Mouse (Mus musculus) liver, embryonic 11.5 days (tissue): Measurements from ENCODE around the gene Gsdme. TPM values are rescaled to one million over a fixed set of nuclear protein-coding genes. Genes with fewer than 3 reads are reported as not detected.

ENCODE experiments used
- ATAC-seq: fragments of 200-750 bp; cut with Nextera tagmentation; replicated peaks from 2 replicates; pipeline ENCODE4 v1.8.0; 2017; ENCODE audit warnings: moderate number of reproducible peaks, mild to moderate bottlenecking, moderate TSS enrichment, moderate library complexity; ENCODE audit not compliant: low FRiP score
- DNase-seq: peaks from one replicate; pipeline ENCODE4 v3.0.0-alpha.2; 2017; ENCODE audit warnings: low spot score
- H3K27ac ChIP-seq: fragments of 300-500 bp; sonication (generic); 2 replicates; pipeline ENCODE4 v1.5.1; 2014; ENCODE audit warnings: mild to moderate bottlenecking, low read depth, low read length, control low read depth
- H3K27me3 ChIP-seq: fragments of 300-500 bp; sonication (generic); replicated peaks from 2 replicates; pipeline ENCODE4 v1.6.1; 2014; ENCODE audit warnings: low read length, mixed read lengths; ENCODE audit not compliant: control insufficient read depth, insufficient read depth
- H3K36me3 ChIP-seq: fragments of 300-500 bp; sonication (generic); 2 replicates; pipeline ENCODE4 v1.6.1; 2014; ENCODE audit warnings: mild to moderate bottlenecking, low read length, moderate library complexity, mixed read lengths; ENCODE audit not compliant: control insufficient read depth, insufficient read depth
- H3K4me1 ChIP-seq: fragments of 300-500 bp; sonication (generic); replicated peaks from 2 replicates; pipeline ENCODE4 v1.6.1; 2014; ENCODE audit warnings: low read length, mixed read lengths; ENCODE audit not compliant: control insufficient read depth, insufficient read depth
- H3K4me2 ChIP-seq: fragments of 300-500 bp; sonication (generic); 2 replicates; pipeline ENCODE4 v1.6.1; 2014; ENCODE audit warnings: mild to moderate bottlenecking, control low read depth, moderate library complexity
- H3K4me3 ChIP-seq: fragments of 300-500 bp; sonication (generic); 2 replicates; pipeline ENCODE4 v1.5.1; 2014; ENCODE audit warnings: low read depth, low read length, control low read depth
- H3K9ac ChIP-seq: fragments of 300-500 bp; sonication (generic); 2 replicates; pipeline ENCODE4 v1.6.1; 2014; ENCODE audit warnings: low read depth, low read length, control low read depth
- H3K9me3 ChIP-seq: fragments of 300-500 bp; sonication (generic); 2 replicates; pipeline ENCODE4 v1.6.1; 2016; ENCODE audit warnings: low read length, inconsistent platforms, mixed read lengths; ENCODE audit not compliant: control insufficient read depth
- WGBS: fragments of 180-500 bp; shearing (Covaris S2); extraction: QIAGEN DNeasy Blood & Tissue Kit; methylation state at CpG from one replicate; pipeline ENCODE4 v1.1.7; 2014; 5-methylcytosine and 5-hydroxymethylcytosine counted together
- polyA plus RNA-seq: library from polyadenylated mRNA; unstranded; fragments of >200 nt; fragmentation: Nextera tagmentation; extraction: Ambion mirVana; gene quantifications from 2 replicates; pipeline ENCODE4 v1.2.1, GENCODE M21; 2014

The Gsdme gene
- polyA plus RNA-seq, 1 experiment from 2014 or later = 28.6 TPM

DNA sequence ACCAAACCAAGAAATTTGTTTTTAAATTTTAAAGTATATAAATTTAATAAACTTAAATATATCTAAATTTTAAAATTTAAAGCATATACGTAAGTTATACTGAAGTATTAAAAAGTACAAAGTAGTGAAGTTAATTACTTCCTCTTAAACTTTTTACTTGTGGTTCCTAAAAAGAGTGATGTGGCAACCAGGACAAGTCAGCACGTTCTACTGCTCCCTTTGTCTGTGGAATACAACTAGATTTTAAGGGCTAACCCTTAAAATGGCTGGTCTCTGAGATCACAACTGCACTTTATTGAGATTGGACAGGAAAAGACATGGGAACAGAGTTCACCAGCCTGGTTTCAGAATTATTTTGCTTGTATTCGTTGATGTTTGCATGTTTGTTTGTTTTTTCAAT, 100.6 kb downstream of the Gsdme start:
- no peak for ATAC-seq
- Histone ChIP-seq H3K9me3 (no peaks in the 10 kb centered on the region), H3K36me3 (0 out of 2 replicates have a peak, but pooled peaks cover 2% of the 10 kb centered on the region), H3K27me3 (no peaks in the 10 kb centered on the region), H3K4me2 (no peak overlapping the region), H3K4me1 (no peaks in the 10 kb centered on the region), H3K4me3 (no peak overlapping the region), H3K9ac (no peak overlapping the region), H3K27ac (no peak overlapping the region)
- no peak for DNase-seq
- 77% methylated on average over 3 of the region's 3 CpGs for WGBS

- H3K36me3 ChIP-seq = 0 out of 2 replicates have a peak, but pooled peaks cover 2% of the 10 kb centered on the region
- no peak overlapping the region for H3K9ac ChIP-seq
- H3K4me1 ChIP-seq = no peaks in the 10 kb centered on the region
- ATAC-seq (no peak), DNase-seq (no peak)
- 86% methylated on average over 6 of the region's 6 CpGs for WGBS
- H3K27me3 ChIP-seq = no peaks in the 10 kb centered on the region
- H3K4me2 ChIP-seq = no peak overlapping the region
- H3K27ac ChIP-seq = no peak overlapping the region
- no peak overlapping the region for H3K4me3 ChIP-seq
- no peaks in the 10 kb centered on the region for H3K9me3 ChIP-seq
Observed at GRCm38 (mm10) chr6:50159842-50160241, 103.8 kb downstream of the Gsdme start.

DNA sequence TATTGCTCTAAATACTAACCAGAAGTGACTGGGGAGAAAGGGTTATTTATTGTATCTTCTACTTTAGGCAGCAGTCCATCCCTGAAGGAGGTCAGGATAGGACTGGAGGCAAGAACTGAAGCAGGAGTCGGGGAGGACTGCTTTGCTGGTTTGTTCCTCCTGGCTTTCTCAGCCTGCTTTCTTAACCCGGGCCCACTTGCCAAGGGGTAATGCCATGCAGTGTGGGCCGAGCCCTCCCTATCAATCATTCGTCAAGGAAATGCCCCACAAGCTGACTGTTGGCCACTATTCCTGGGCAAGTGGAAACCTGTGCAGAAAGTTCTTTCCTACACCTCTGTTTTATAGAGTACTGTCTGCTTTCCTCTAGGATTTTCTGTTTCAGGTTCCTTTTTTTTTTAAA, 114.3 kb downstream of the Gsdme start:
- ATAC-seq = no peak

GRCm38 (mm10) chr6:50146158-50146557, 117.5 kb downstream of the Gsdme start:
- no peak overlapping the region for H3K4me2 ChIP-seq
- ATAC-seq (no peak), DNase-seq (no peak)
- H3K36me3 ChIP-seq = no peaks in the 10 kb centered on the region
- no peaks in the 10 kb centered on the region for H3K4me1 ChIP-seq
- no peak overlapping the region for H3K4me3 ChIP-seq
- no peaks in the 10 kb centered on the region for H3K9me3 ChIP-seq
- H3K27me3 ChIP-seq = no peaks in the 10 kb centered on the region
- H3K9ac ChIP-seq = no peak overlapping the region
- no peak overlapping the region for H3K27ac ChIP-seq

More for the DNA sequence above, 114.3 kb downstream of the Gsdme start:
- Histone ChIP-seq H3K27me3 (no peaks in the 10 kb centered on the region), H3K4me2 (no peak overlapping the region), H3K4me3 (no peak overlapping the region), H3K9me3 (no peaks in the 10 kb centered on the region), H3K9ac (no peak overlapping the region), H3K4me1 (no peaks in the 10 kb centered on the region), H3K36me3 (no peaks in the 10 kb centered on the region), H3K27ac (no peak overlapping the region)
- 80% methylated on average over 4 of the region's 4 CpGs for WGBS
- DNase-seq = no peak

GRCm38 (mm10) chr6:50139526-50139925, 124.1 kb downstream of the Gsdme start:
- Histone ChIP-seq H3K27ac (no peak overlapping the region), H3K9ac (no peak overlapping the region)

More at GRCm38 (mm10) chr6:50139526-50139925, 124.1 kb downstream of the Gsdme start:
- Histone ChIP-seq H3K4me1 (no peaks in the 10 kb centered on the region), H3K36me3 (no peaks in the 10 kb centered on the region), H3K27me3 (no peaks in the 10 kb centered on the region), H3K4me2 (no peak overlapping the region), H3K9me3 (no peaks in the 10 kb centered on the region), H3K4me3 (no peak overlapping the region)
- DNase-seq (no peak), ATAC-seq (no peak)
- 89% methylated on average over 3 of the region's 3 CpGs for WGBS

Other genes with a start within 250 kb of the Gsdme start
- gene Mpp6, start 153.6 kb downstream of the Gsdme start, polyA plus RNA-seq = 78.1 and 79.0 TPM in 2 replicates
- gene Osbpl3, start 192.3 kb upstream of the Gsdme start, polyA plus RNA-seq = 2.5 and 2.8 TPM in 2 replicates